Mouse (Mus musculus): ENCODE measurements around the gene Gm11562. TPM values are rescaled to one million over a fixed set of nuclear protein-coding genes. Genes with fewer than 3 reads are reported as not detected.

The Gm11562 gene
- polyA plus RNA-seq, 1 experiment from 2014 or later = not detected

- ATAC-seq (ENCODE audit: insufficient read depth, low FRiP score, low read depth) = no peak
- Histone ChIP-seq H3K4me1 (no peaks in the 10 kb centered on the region), H3K36me3 (no peaks in the 10 kb centered on the region), H3K9ac (no peak overlapping the region), H3K4me2 (no peak overlapping the region), H3K27me3 (replicated peaks) (no peaks in the 10 kb centered on the region), H3K4me3 (replicated peaks) (no peak overlapping the region), H3K9me3 (no peaks in the 10 kb centered on the region), H3K27ac (no peak overlapping the region)
- 81% methylated on average over 6 of the region's 6 CpGs for WGBS
Observed at GRCm38 (mm10) chr11:99581564-99581963, 38.7 kb downstream of the Gm11562 start.

DNA sequence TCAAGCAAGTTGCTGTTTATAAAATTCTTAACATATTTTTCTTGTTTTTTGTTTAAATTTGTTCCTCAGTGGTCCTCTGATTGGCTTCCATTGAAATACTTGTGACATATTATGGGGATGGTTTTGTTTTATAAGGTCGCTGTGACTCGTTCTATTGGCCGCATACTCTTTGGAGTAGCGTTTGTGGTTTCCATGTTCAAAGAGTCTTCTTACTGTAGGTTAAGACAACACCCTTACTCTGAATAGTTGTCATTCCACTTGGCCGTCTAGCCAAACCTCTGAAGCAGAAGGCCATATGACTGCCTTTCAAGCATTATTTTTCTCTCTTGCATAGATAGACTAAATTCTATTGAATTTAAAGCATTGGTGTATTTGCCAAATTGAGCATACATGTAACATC, 39.2 kb downstream of the Gm11562 start:
- 92% methylated on average over 5 of the region's 5 CpGs for WGBS
- Histone ChIP-seq H3K27ac (no peak overlapping the region), H3K27me3 (replicated peaks) (no peaks in the 10 kb centered on the region), H3K9ac (no peak overlapping the region), H3K4me3 (replicated peaks) (no peak overlapping the region), H3K4me1 (no peaks in the 10 kb centered on the region), H3K9me3 (no peaks in the 10 kb centered on the region), H3K36me3 (no peaks in the 10 kb centered on the region), H3K4me2 (no peak overlapping the region)
- ATAC-seq (ENCODE audit: insufficient read depth, low FRiP score, low read depth) = no peak

DNA sequence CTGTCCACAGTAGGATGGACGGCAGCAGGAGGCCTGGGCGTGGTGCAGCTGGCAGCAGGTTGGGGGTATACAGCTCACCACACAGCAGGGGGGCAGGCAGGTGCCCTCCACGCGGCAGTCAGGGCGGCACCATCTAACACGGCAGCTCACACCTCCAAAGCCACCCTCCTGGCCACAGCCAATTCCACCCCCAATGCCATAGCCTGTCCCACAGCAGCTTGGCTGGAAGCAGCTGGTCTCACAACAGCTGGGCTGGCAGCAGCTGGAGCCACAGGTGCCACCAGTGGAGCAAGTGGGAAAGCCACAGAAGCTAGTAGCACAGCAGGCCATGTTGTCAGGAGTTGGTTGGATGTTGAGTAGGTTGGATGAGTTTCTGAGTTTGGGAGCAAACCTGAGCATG, 39.6 kb downstream of the Gm11562 start, which contains the start of gene Krtap1-5:
Gene Krtap1-5, minus strand, starts transcription at position 381 of the 400 bp plus-strand sequence.
- Histone ChIP-seq H3K4me1 (no peaks in the 10 kb centered on the region), H3K36me3 (no peaks in the 10 kb centered on the region), H3K27me3 (replicated peaks) (no peaks in the 10 kb centered on the region), H3K9ac (no peak within 1 kb of the TSS), H3K9me3 (no peaks in the 10 kb centered on the region), H3K27ac (no peak within 1 kb of the TSS), H3K4me3 (replicated peaks) (no peak within 1 kb of the TSS), H3K4me2 (no peak within 1 kb of the TSS)
- no peak for ATAC-seq (ENCODE audit: insufficient read depth, low FRiP score, low read depth)
- WGBS = 80% methylated on average over 6 of the region's 6 CpGs

GRCm38 (mm10) chr11:99574106-99574505, 46.1 kb downstream of the Gm11562 start:
- Histone ChIP-seq H3K4me1 (no peaks in the 10 kb centered on the region), H3K4me3 (replicated peaks) (no peak overlapping the region), H3K36me3 (no peaks in the 10 kb centered on the region), H3K9me3 (no peaks in the 10 kb centered on the region), H3K27me3 (replicated peaks) (no peaks in the 10 kb centered on the region), H3K9ac (no peak overlapping the region), H3K27ac (no peak overlapping the region), H3K4me2 (peak overlapping the region; percentile 45; the same call in 1 of the 2 replicates)
- 2% methylated on average over 7 of the region's 7 CpGs for WGBS
- ATAC-seq (ENCODE audit: insufficient read depth, low FRiP score, low read depth) = no peak

GRCm38 (mm10) chr11:99573164-99573563, 47.1 kb downstream of the Gm11562 start:
- Histone ChIP-seq H3K36me3 (no peaks in the 10 kb centered on the region), H3K4me3 (replicated peaks) (no peak overlapping the region), H3K4me2 (no peak overlapping the region), H3K9me3 (no peaks in the 10 kb centered on the region), H3K27me3 (replicated peaks) (no peaks in the 10 kb centered on the region), H3K27ac (no peak overlapping the region), H3K4me1 (no peaks in the 10 kb centered on the region), H3K9ac (no peak overlapping the region)
- 66% methylated on average over 4 of the region's 4 CpGs for WGBS
- ATAC-seq (ENCODE audit: insufficient read depth, low FRiP score, low read depth) = no peak

Other genes starting within 250 kb of the Gm11562 start
- 0.08 TPM in 2 replicates for gene Krt28, start 245.5 kb downstream of the Gm11562 start, polyA plus RNA-seq (2015; fragmentation: Nextera tagmentation; extraction: Ambion mirVana)
- 22.2 and 24.5 TPM in 2 replicates for gene Krt10, start 231.1 kb downstream of the Gm11562 start, polyA plus RNA-seq (2015; fragmentation: Nextera tagmentation; extraction: Ambion mirVana)
- gene Krt12, start 198.2 kb downstream of the Gm11562 start, polyA plus RNA-seq (2015; fragmentation: Nextera tagmentation; extraction: Ambion mirVana) = 0.09 TPM in 1 of 2 replicates, not detected in the other
- 17.1 and 19.7 TPM in 2 replicates for gene Krt20, start 182.3 kb downstream of the Gm11562 start, polyA plus RNA-seq (2015; fragmentation: Nextera tagmentation; extraction: Ambion mirVana)
- 33.1 and 41.9 TPM in 2 replicates for gene Krt23, start 127.3 kb downstream of the Gm11562 start, polyA plus RNA-seq (2015; fragmentation: Nextera tagmentation; extraction: Ambion mirVana)
- not detected in 2 replicates for gene Krt39, start 99.1 kb downstream of the Gm11562 start, polyA plus RNA-seq (2015; fragmentation: Nextera tagmentation; extraction: Ambion mirVana)
- not detected in 2 replicates for gene Krt40, start 77.3 kb downstream of the Gm11562 start, polyA plus RNA-seq (2015; fragmentation: Nextera tagmentation; extraction: Ambion mirVana)
- not detected in 2 replicates for gene Krtap3-3, start 69.6 kb downstream of the Gm11562 start, polyA plus RNA-seq (2015; fragmentation: Nextera tagmentation; extraction: Ambion mirVana)
- gene Krtap3-2, start 63.6 kb downstream of the Gm11562 start, polyA plus RNA-seq (2015; fragmentation: Nextera tagmentation; extraction: Ambion mirVana) = not detected in 2 replicates
- gene Gm11939, start 61.0 kb downstream of the Gm11562 start, polyA plus RNA-seq (2015; fragmentation: Nextera tagmentation; extraction: Ambion mirVana) = not detected in 2 replicates
- gene Krtap3-1, start 53.8 kb downstream of the Gm11562 start, polyA plus RNA-seq (2015; fragmentation: Nextera tagmentation; extraction: Ambion mirVana) = not detected in 2 replicates
- gene Krtap1-5, start 39.4 kb downstream of the Gm11562 start, polyA plus RNA-seq (2015; fragmentation: Nextera tagmentation; extraction: Ambion mirVana) = not detected in 2 replicates
- gene Krtap1-4, start 36.8 kb downstream of the Gm11562 start, polyA plus RNA-seq (2015; fragmentation: Nextera tagmentation; extraction: Ambion mirVana) = not detected in 2 replicates
- gene Krtap1-3, start 29.1 kb downstream of the Gm11562 start, polyA plus RNA-seq (2015; fragmentation: Nextera tagmentation; extraction: Ambion mirVana) = not detected in 2 replicates
- not detected in 2 replicates for gene Krtap9-3, start 22.3 kb downstream of the Gm11562 start, polyA plus RNA-seq (2015; fragmentation: Nextera tagmentation; extraction: Ambion mirVana)
- not detected in 2 replicates for gene Gm11938, start 17.1 kb downstream of the Gm11562 start, polyA plus RNA-seq (2015; fragmentation: Nextera tagmentation; extraction: Ambion mirVana)
- gene Gm11937, start 10.2 kb downstream of the Gm11562 start, polyA plus RNA-seq (2015; fragmentation: Nextera tagmentation; extraction: Ambion mirVana) = not detected in 2 replicates
- gene Krtap2-4, start 5.6 kb downstream of the Gm11562 start, polyA plus RNA-seq (2015; fragmentation: Nextera tagmentation; extraction: Ambion mirVana) = not detected in 2 replicates
- gene Krtap4-1, start 7.8 kb upstream of the Gm11562 start, polyA plus RNA-seq (2015; fragmentation: Nextera tagmentation; extraction: Ambion mirVana) = not detected in 2 replicates
- not detected in 2 replicates for gene Krtap4-2, start 14.6 kb upstream of the Gm11562 start, polyA plus RNA-seq (2015; fragmentation: Nextera tagmentation; extraction: Ambion mirVana)
- gene Krtap4-7, start 23.7 kb upstream of the Gm11562 start, polyA plus RNA-seq (2015; fragmentation: Nextera tagmentation; extraction: Ambion mirVana) = not detected in 2 replicates
- not detected in 2 replicates for gene Gm11555, start 29.8 kb upstream of the Gm11562 start, polyA plus RNA-seq (2015; fragmentation: Nextera tagmentation; extraction: Ambion mirVana)
- gene Gm11563, start 38.5 kb upstream of the Gm11562 start, polyA plus RNA-seq (2015; fragmentation: Nextera tagmentation; extraction: Ambion mirVana) = not detected in 2 replicates
- not detected in 2 replicates for gene Krtap4-6, start 45.5 kb upstream of the Gm11562 start, polyA plus RNA-seq (2015; fragmentation: Nextera tagmentation; extraction: Ambion mirVana)
- not detected in 2 replicates for gene Gm14190, start 70.3 kb upstream of the Gm11562 start, polyA plus RNA-seq (2015; fragmentation: Nextera tagmentation; extraction: Ambion mirVana)
- gene Gm14180, start 113.9 kb upstream of the Gm11562 start, polyA plus RNA-seq (2015; fragmentation: Nextera tagmentation; extraction: Ambion mirVana) = not detected in 2 replicates
- gene Gm11595, start 152.5 kb upstream of the Gm11562 start, polyA plus RNA-seq (2015; fragmentation: Nextera tagmentation; extraction: Ambion mirVana) = not detected in 2 replicates
- not detected in 2 replicates for gene Krtap4-8, start 160.3 kb upstream of the Gm11562 start, polyA plus RNA-seq (2015; fragmentation: Nextera tagmentation; extraction: Ambion mirVana)
- not detected in 2 replicates for gene Krtap4-9, start 164.8 kb upstream of the Gm11562 start, polyA plus RNA-seq (2015; fragmentation: Nextera tagmentation; extraction: Ambion mirVana)
- not detected in 2 replicates for gene Gm11596, start 173.0 kb upstream of the Gm11562 start, polyA plus RNA-seq (2015; fragmentation: Nextera tagmentation; extraction: Ambion mirVana)
- not detected in 2 replicates for gene Gm11569, start 178.5 kb upstream of the Gm11562 start, polyA plus RNA-seq (2015; fragmentation: Nextera tagmentation; extraction: Ambion mirVana)
- gene Gm11554, start 184.0 kb upstream of the Gm11562 start, polyA plus RNA-seq (2015; fragmentation: Nextera tagmentation; extraction: Ambion mirVana) = not detected in 2 replicates
- gene Krtap4-13, start 189.5 kb upstream of the Gm11562 start, polyA plus RNA-seq (2015; fragmentation: Nextera tagmentation; extraction: Ambion mirVana) = not detected in 2 replicates
- not detected in 2 replicates for gene Gm11564, start 195.2 kb upstream of the Gm11562 start, polyA plus RNA-seq (2015; fragmentation: Nextera tagmentation; extraction: Ambion mirVana)
- gene 2300003K06Rik, start 217.6 kb upstream of the Gm11562 start, polyA plus RNA-seq (2015; fragmentation: Nextera tagmentation; extraction: Ambion mirVana) = not detected in 2 replicates
- gene Krtap4-16, start 231.2 kb upstream of the Gm11562 start, polyA plus RNA-seq (2015; fragmentation: Nextera tagmentation; extraction: Ambion mirVana) = not detected in 2 replicates
- not detected in 2 replicates for gene Gm11568, start 237.5 kb upstream of the Gm11562 start, polyA plus RNA-seq (2015; fragmentation: Nextera tagmentation; extraction: Ambion mirVana)
- gene Gm11559, start 244.0 kb upstream of the Gm11562 start, polyA plus RNA-seq (2015; fragmentation: Nextera tagmentation; extraction: Ambion mirVana) = not detected in 2 replicates